Mouse (Mus musculus): ENCODE measurements around the gene Bex1. TPM values are rescaled to one million over a fixed set of nuclear protein-coding genes. Genes with fewer than 3 reads are reported as not detected.

Gene Bex1
- polyA plus RNA-seq (2014; fragmentation: Illumina TruSeq; extraction: RNeasy Lipid Tissue Mini Kit (QIAGEN cat#74804); ENCODE audit: low read depth, low replicate concordance), result 4.3 TPM

GRCm38 (mm10) chrX:136214729-136215677 lies at the start of gene Bex1, which contains the start of gene Tceal7:
Gene Bex1, minus strand, starts transcription at chrX:136215513.
Gene Tceal7, plus strand, starts transcription at chrX:136214779.

GRCm38 (mm10) chrX:136244574-136245229 lies 29.4 kb upstream of the Bex1 start, which contains the start of gene Tceal9:
Gene Tceal9, plus strand, starts transcription at chrX:136245079.

GRCm38 (mm10) chrX:136203664-136204066 lies 11.6 kb downstream of the Bex1 start, which contains the start of gene Tceal5:
Gene Tceal5, minus strand, starts transcription at chrX:136203876.

GRCm38 (mm10) chrX:136172118-136172551 lies 43.2 kb downstream of the Bex1 start, which contains the start of gene Tceal8:
Gene Tceal8, minus strand, starts transcription at chrX:136172342.

Other genes with a start within 250 kb of the Bex1 start
- gene Arxes2, start 221.7 kb downstream of the Bex1 start, polyA plus RNA-seq (2014; fragmentation: Illumina TruSeq; extraction: RNeasy Lipid Tissue Mini Kit (QIAGEN cat#74804); ENCODE audit: low read depth, low replicate concordance), result 8.3 TPM
- gene Arxes1, start 182.1 kb downstream of the Bex1 start, polyA plus RNA-seq (2014; fragmentation: Illumina TruSeq; extraction: RNeasy Lipid Tissue Mini Kit (QIAGEN cat#74804); ENCODE audit: low read depth, low replicate concordance), result 2.0 TPM
- gene Bex2, start 147.3 kb downstream of the Bex1 start, polyA plus RNA-seq (2014; fragmentation: Illumina TruSeq; extraction: RNeasy Lipid Tissue Mini Kit (QIAGEN cat#74804); ENCODE audit: low read depth, low replicate concordance), result 5.6 TPM
- not detected for gene Nxf3, start 130.3 kb downstream of the Bex1 start, polyA plus RNA-seq (2014; fragmentation: Illumina TruSeq; extraction: RNeasy Lipid Tissue Mini Kit (QIAGEN cat#74804); ENCODE audit: low read depth, low replicate concordance)
- gene Bex4, start 76.5 kb downstream of the Bex1 start, polyA plus RNA-seq (2014; fragmentation: Illumina TruSeq; extraction: RNeasy Lipid Tissue Mini Kit (QIAGEN cat#74804); ENCODE audit: low read depth, low replicate concordance), result 10.7 TPM
- 113 TPM for gene Tceal8, start 43.2 kb downstream of the Bex1 start, polyA plus RNA-seq (2014; fragmentation: Illumina TruSeq; extraction: RNeasy Lipid Tissue Mini Kit (QIAGEN cat#74804); ENCODE audit: low read depth, low replicate concordance)
- 3.4 TPM for gene Tceal5, start 11.6 kb downstream of the Bex1 start, polyA plus RNA-seq (2014; fragmentation: Illumina TruSeq; extraction: RNeasy Lipid Tissue Mini Kit (QIAGEN cat#74804); ENCODE audit: low read depth, low replicate concordance)
- gene Tceal7, start 734 bp downstream of the Bex1 start, polyA plus RNA-seq (2014; fragmentation: Illumina TruSeq; extraction: RNeasy Lipid Tissue Mini Kit (QIAGEN cat#74804); ENCODE audit: low read depth, low replicate concordance), result not detected
- 462 TPM for gene Tceal9, start 29.6 kb upstream of the Bex1 start, polyA plus RNA-seq (2014; fragmentation: Illumina TruSeq; extraction: RNeasy Lipid Tissue Mini Kit (QIAGEN cat#74804); ENCODE audit: low read depth, low replicate concordance)
- gene Bex3, start 54.7 kb upstream of the Bex1 start, polyA plus RNA-seq (2014; fragmentation: Illumina TruSeq; extraction: RNeasy Lipid Tissue Mini Kit (QIAGEN cat#74804); ENCODE audit: low read depth, low replicate concordance), result 12.7 TPM

All from sigmoid colon, adult 10 weeks (tissue).